Mouse (Mus musculus) gastrocnemius, adult 8-10 months (tissue): ENCODE data around the gene Fam71b. TPM values are rescaled to one million over a fixed set of nuclear protein-coding genes. Genes with fewer than 3 reads are reported as not detected.
"Not testable (repeated sequence)": the region's sequence is repeated elsewhere in the genome, so short reads cannot be mapped to it uniquely, and the experiment has no call there.

Experiments used
- DNase-seq, 2 experiments: peaks; one replicate each; pipeline ENCODE4 v3.0.0; 2022; ENCODE audit warnings: low spot score in 2 of 2
- total RNA-seq, 4 experiments: library from RNA; stranded (reverse); gene quantifications; 2 replicates each; pipeline ENCODE4 v1.2.4; 2022

Gene Fam71b
- total RNA-seq, 4 experiments from 2014 or later, result not detected

DNA sequence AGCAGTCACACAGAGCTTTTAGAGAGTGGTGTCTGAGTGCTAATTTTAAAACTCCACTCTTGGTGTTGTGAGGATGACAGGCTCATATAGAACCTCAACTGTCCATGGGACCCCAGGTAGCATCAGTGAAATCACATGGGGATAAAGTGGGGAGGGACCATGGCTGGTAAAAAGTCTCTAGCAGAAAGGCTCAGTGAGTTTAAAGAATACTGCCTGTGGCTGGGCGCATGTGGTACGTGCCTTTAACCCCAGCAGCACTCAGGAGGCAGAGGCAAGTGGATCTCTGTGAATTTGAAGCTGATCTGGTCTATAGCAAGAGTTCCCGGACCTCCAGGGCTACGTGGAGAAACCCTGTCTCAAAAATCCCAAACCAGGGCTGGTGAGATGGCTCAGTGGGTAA lies 13.9 kb upstream of the Fam71b start:
- DNase-seq, result no peak

DNA sequence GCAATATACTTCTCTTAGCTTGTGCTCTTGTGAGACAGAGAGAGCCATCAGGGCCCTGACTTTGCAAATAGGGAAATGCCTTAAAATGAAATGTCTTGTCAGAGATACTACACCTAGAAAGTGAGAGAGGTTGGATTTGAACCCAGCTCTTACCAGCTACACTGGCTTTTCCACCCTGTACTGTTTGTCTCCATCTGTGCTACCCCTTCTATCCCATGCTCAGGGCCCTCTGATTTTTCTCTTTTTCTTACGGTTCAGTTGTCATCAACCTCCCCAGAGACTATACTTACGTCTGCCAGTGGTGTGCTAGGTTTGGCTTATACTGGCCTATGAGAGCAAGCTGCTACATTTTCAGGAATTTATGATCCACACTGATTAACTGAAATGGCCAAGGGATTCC lies 11.4 kb upstream of the Fam71b start:
- no peak for DNase-seq

DNA sequence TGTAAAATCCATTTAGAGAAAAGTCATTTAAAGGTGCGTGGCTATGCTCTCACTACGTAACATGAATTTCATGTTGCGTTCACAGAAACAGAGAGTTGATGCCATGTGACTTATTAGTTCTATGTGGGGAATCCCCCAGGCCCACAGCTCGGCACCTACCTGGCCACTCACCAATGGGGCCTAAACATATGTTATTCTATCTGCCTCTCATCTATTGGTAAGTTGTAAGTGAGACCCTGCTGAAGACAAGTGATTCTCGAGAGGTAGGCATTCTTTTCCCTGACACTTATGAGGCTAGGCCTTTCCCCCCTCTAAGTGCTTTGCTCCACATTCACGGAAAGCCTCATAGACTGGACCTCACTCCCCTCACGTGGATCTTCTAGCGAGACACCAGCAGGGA lies 9.8 kb upstream of the Fam71b start:
- DNase-seq, result no peak

DNA sequence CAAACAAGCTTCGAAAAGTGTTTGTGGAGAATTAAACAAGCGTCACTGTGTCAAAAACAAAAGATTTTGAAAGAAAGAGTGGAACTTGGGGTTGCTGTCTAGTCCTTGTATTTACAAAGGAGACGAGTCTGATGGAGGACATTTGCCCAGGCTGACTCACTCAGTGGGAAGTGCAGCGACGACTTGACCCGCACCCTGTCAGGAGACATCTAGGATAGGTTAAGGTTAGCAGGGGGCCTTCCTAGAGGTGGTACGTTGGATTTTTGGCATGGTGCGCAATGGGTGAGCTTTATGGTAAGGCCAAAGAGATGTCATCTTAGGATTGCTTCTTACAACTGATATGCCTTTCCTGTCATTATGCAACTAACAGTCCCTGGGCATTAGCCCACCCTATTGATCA lies 9.3 kb upstream of the Fam71b start:
- no peak for DNase-seq

DNA sequence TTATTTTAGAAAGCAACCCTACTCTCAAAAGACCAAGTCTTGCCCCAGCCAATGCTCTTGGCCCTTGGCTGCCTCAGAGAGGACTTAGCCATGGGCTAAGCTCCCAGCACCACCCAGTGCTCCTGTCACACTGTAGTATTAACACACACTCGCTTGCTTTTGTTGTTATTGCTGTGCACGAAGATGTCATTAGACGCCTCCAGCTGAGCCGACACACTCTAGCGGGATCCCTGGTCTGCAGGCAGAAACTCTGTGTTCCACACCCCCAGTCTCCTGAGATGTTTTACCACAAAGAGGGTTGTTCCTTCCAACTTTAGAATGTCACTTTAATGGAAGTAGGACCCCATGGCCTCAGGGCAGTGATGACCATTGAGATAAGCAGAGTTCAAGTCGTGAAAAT lies 7.9 kb upstream of the Fam71b start:
- no peak for DNase-seq

DNA sequence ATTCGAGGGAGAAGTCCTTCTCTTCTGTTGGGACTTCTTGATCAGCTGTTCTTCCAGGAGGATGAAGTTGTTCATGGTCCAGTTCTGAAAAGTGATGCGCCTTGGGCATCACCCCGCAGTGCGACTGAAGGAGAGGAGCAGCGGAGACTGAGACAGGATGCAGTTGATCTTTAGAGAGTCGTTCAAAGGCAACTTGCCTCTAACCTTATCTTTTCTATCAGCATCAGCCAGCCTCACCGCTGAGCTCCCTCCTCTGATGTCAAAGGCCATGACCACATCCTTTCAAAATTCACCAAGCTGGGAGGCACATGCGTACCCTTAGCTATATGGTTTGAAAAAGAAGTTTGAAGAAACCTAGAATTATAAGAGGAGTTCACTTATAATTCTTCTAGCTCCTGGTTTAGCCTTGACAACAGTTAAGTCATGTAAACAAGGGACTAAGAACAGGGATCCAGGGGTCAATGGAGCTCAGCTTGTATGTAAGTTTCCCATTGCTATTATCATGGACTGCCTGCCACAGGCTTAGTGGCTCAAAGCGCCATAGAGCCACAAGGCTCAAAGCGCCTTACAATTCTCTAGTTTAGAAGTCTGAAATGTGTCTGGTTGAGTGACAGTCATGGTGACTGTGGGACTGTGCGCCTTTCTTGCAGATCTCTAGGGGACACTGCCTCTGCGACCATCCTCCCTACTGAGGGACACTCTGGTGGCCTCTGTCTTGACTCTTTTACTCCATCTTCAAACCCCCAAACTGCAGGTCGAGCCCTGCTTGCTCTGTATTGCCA lies 6.8 kb upstream of the Fam71b start, which contains the start of gene Itk:
Gene Itk, minus strand, starts transcription at position 180 of the 782 bp plus-strand sequence.
- no peak for DNase-seq

DNA sequence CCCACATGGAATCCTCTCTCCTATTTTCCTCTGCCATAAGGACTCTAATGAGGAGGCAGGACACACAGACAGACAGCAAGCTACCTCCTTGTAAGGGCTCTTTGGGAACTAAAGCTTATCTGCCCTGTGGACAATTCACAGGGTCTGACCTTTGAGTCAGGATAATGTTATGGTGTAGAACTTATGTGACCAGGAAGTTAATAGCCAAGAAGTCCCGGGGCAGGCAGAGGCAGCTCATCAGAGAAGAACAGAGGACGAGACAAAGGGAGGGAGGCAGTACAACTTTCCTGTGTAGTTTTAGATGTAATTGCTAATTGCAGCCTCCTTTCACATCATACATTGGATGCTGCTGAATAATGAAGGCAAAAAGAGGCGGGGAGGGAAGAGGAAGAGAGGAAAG lies 5.7 kb upstream of the Fam71b start:
- no peak for DNase-seq

DNA sequence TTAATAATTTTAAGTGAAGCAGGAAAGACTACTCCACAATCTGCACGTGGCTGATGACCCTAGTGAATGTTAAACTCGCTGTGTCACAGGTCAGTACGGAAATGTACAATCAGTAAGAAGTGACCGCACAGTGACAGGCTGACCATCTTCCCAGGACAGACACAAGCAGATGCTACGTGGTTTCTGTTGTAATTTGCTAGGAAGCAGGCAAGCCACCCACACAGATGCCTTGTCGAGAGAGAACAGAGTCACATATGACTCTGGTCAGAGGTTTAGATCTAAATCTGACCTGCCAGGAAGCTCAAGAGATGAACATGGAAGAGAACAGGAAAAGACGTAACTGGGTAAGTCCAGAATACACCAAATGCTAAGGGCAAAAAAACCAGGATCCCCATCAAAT lies 3.5 kb upstream of the Fam71b start:
- no peak for DNase-seq

DNA sequence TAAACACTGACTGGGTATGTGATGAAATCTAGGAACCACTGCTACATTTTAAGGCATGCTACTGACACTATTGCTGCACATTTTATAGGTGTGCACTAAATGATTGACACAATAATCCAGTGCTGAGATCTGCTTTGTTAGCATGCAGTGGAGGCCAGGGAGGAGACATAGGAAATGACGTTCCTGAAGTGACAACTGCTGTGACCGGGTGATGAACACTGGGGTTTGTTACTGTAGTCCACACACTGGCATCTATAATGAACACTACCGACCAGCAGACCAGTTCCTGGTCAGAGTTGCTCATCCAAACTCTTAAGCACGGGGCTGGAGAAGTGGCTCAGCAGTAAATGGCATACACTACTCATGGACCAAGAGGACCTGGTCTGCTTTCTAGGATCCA lies 2.9 kb upstream of the Fam71b start:
- no peak for DNase-seq

DNA sequence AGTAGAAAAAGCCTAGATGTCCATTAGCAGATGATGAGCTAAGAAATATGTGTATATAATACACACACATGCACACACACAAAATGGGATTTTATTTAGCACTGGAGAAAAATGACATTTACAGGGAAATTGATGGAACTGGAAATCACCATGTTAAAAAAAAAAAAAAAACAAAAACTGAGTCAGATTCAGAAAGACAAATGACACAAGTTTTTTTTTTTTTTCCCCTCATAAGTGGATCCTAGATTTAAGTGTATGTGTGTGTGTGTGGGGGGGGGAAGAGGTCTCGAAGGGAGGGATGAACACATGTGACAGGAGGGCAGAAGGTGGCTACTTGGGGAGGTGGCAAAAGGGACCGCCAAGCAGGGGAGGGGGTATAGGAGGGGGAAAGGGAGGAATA lies 1.3 kb upstream of the Fam71b start:
- DNase-seq, result no peak

DNA sequence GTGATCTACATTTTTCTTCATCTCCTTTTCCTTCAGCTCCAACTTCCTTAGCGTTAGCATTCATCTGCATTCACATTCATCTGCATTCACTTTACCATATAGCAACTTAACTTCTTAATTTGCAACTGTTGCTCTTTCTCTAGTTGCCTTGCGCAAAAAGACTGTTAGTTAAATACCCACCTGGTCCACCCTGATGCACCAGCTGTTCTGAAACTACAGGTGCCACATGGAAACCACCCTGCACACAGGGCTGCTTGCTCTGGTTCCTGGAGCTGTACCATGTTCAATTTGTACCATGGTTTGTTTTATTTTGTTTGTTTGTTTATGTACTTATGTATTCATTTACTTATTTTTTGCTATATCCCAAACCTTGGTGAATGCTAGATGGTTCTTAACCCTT lies 661 bp upstream of the Fam71b start:
- no peak for DNase-seq

DNA sequence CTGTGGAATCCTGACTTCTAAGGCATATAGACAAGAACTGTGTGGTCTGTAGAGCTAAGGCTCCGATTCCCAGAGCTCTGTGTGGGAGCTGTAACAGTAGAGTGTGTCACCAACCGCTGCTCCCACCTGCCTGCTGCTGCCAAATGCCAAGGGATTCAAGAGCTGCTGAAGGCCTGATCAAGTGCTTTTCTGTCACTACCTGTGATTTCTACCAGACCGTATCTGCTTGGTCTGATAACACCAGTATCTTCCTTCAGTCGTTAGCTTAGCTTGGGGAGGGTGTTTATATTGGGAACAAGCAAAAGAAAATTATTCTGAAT lies 461 bp downstream of the Fam71b start:
- DNase-seq, result no peak

DNA sequence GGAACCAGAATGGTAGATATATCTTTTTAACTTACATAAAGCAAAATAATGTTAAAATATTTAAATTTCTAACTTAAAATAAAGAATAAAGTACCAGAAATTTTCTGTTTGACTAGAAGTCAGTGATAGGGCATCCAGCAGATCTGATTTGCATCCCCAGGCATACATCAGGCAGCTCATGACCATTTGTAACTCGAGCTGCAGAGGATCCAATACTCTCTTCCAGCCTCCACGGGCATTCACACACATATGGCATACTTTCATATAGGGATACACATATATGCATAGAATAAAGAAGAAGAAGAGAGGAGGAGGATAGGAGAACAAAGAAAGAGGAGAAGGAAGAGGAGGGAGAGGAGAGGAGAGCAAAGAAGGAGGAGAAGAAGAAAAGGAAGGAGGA lies 1.5 kb downstream of the Fam71b start:
- DNase-seq, result no peak

DNA sequence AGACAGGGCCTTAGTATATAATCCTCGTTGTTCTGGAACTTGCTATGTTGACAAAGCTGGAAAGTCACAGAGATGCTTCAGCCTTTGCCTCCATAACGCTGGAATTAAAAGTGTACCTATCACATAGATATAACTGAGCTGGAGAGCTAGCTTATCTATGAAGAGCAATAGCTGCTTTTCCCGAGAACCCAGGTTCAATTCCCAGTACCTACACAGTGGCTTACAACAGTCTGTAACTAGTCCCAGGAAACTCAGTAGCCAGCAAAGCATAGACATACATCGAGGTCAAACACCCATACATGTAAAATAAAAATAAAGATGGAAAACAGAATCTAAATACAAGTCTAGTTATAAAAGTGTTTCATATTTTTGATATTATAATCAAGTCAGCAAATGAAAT lies 2.1 kb downstream of the Fam71b start:
- no peak for DNase-seq

DNA sequence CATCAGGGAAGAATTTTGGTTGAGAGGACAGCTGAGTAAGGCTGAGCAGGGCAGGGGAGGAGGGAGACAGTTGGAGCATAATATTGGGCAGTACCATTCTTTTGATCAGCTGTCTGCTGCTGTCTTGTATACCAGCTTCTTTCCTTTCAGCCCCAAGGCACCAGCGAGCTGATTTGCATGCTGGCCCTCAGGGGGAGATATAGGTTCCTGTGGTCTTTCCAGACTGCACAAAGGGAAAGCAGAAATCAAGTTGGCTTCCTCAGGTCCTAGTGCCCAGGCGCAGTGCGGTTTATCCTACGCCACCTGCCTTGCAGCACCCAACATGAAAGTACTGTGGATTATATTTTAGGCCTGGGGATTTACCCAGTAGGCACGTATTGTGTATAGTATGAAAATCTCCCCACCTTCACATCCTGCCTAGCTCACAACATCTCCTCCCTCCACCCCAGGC lies 2.6 kb downstream of the Fam71b start:
- DNase-seq, result no peak

DNA sequence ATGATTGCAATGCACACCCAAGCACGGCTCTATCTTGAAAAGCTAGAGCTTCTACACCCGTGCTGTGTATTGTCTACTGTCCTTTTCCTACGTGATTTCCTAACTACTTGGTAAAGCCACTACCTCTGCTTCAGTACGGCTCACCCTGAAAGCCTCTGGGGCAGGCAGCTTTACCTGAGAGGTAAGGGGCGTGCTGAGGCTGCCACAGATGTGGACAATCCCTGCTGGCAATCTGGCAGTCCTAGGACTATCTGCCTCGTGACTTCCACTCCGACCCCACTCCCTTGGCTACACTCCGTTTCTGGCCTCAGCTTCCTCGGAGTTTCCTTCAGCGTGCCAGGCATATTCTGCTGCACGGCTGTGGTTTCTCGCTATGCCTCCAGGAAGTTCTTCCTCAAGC lies 5.2 kb downstream of the Fam71b start:
- no peak for DNase-seq

DNA sequence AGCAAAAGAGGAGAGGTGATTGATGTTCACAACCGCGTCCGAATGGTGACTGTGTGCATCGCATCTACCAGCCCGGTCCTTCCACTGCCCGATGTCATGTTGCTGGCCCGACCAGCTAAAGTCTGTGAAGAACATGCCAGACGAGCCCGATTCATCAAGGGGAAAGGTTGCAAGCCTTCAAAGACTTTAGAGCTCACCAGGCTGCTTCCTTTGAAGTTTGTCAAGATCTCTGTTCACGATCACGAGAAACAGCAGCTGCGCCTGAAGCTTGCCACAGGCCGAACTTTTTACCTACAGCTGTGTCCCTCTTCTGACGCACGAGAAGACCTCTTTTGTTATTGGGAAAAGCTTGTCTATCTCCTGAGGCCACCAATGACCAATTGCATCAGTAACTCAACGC lies 8.6 kb downstream of the Fam71b start:
- no peak for DNase-seq

DNA sequence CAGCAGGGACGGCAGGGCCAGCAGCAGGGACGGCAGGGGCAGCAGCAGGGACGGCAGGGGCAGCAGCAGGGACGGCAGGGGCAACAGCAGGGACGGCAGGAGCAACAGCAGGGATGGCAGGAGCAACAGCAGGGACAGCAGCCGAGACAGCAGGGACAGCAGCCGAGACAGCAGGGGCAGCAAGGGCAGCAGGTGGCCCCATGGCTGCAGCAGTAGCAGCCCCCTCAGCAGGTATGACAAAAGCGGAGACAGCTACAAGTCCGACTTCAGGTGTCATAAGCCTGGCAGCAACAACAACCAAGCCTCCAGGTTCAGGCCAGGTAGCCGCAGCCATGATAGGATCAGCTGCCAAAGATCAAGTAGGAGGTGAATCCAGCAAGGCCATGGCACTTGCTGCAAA lies 10.4 kb downstream of the Fam71b start:
- DNase-seq, result no peak

DNA sequence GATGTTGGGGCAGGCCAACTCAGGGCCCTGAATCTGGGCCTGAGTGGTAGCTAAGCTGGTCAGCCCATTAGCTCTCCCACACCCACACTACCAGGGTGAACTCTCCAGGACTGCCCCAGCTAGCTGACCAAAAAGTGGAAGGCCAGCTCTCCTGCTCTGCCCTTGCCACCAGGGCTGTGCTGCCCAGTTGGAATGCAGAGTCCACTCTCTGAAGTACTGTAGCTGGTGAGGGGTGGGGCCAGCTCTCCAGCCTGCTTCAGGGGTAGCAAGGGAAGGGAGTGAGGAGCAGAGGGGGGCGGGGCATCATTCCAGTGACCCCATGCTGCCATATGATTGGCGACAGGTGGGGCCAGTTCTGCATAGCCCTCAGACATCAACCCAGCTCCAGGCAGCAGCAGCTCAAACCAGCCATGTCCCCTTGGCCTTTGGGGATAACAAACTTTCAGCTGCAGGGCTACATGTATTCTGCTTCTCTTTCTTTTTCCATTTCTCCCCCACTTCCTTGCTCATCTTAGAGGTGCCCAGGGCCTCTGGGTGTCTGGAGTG lies 13.7 kb downstream of the Fam71b start:
- no peak for DNase-seq

DNA sequence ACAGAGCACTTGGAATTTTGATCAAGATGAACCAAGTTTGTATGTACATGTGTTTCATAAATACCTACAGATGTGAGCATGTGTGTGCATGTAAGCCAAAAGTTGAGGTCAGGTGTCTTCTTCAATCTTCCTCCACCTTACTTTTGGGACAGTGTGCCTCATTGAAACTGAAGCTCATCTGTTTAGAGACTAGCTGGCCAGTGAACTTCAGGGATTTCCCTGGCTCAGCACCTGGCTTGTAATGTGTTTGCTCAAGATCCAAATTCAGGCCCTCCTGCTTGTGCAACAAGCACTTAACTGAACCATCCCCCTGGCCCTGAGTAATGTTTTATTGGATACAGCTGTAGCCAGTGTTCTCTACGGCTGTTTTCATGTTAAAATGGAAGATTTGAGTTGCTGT lies 22.1 kb downstream of the Fam71b start:
- no peak for DNase-seq

DNA sequence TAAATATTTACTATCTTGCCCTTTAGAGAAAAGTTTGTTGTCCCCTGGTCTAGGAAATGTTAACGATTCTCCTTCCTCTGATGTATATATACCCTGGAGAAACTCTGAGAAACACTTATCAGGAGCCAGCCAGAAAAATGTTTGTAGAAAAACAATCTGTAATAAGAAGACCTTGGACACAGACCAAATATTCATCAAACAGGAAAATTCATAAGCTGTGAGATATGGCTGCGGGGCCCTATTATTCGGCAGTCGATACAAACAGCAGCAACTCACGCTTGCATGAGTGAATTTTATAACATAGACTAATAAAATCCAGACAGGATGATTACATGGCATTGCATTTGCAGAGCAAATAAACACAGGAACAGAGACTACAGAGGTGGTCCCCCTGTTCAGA lies 22.5 kb downstream of the Fam71b start:
- DNase-seq, result no peak

DNA sequence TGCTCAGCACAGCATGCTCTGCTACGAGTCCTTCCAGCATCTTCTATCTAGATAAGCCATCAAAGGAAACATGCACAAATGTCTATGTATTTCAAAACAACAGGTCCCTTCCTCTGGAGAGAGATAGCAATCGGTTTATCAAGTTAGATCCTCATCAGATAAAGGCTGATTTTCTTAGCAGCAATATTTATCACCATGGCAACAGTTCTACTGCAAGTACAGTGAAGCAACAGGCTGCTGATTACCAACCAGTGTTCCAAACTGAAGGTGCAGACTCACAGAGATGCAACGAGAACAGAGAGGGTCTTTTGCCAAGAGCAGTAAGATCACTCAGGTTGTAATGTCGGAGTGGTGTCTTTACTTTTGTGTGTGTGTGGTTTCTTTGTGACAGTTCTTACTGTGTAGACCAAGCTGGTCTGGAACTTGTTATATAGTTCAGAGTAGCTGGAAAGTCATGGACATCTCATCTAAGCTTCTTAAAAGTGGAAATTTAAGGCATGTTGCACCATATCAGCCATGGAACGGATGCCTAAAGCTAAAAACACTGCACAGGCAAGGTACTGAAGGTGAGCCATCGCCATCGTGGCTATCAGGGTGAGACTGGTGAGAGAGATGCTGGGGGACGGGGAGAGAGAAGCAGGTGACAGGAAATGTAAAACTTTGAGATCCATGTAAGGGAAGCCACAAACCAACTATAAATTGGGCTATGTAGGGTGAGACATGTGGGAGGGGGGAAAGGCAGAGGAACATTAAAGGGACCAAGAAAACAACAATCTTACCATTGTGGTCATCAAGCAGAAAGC lies 24.9 kb downstream of the Fam71b start:
- no peak for DNase-seq

DNA sequence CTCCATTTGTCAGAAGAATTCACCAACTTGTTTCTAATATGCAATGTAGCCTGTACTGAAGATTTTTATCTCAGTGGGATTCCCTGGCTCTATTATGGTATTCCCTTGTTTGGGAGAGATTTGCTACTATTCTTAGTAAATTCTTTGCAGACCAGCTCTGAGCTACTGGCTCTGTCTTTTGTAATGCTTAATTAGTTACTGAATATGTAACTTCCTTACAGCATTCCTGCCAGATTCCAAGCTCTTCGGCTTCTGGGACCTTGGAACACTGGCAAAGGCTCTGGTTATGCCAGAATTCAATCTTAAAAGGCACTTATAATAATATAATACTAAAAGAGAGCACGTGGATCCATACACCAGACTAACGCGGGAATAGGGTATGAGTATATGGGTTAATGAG lies 31.8 kb downstream of the Fam71b start:
- DNase-seq, result not testable (repeated sequence)
